Mouse (Mus musculus) midbrain, postnatal 0 days (tissue): ENCODE data around the gene Gimap5. TPM values are rescaled to one million over a fixed set of nuclear protein-coding genes. Genes with fewer than 3 reads are reported as not detected.

ENCODE experiments used
- ATAC-seq: fragments of 200-750 bp; cut with Nextera tagmentation; 2 replicates; pipeline ENCODE4 v1.8.0; 2017; ENCODE audit warnings: moderate number of reproducible peaks, mild to moderate bottlenecking, moderate TSS enrichment, moderate library complexity; ENCODE audit not compliant: low FRiP score
- DNase-seq: peaks from one replicate; pipeline ENCODE4 v3.0.0-alpha.2; 2015; ENCODE audit warnings: low spot score
- H3K27ac ChIP-seq: fragments of 300-500 bp; sonication (generic); 2 replicates; pipeline ENCODE4 v1.5.1; 2014; ENCODE audit warnings: low read depth, mild to moderate bottlenecking, low read length, mixed read lengths
- H3K27me3 ChIP-seq: fragments of 300-500 bp; sonication (generic); 2 replicates; pipeline ENCODE4 v1.6.1; 2014; ENCODE audit warnings: low read length, control low read depth, mixed read lengths; ENCODE audit not compliant: insufficient read depth
- H3K36me3 ChIP-seq: fragments of 300-500 bp; sonication (generic); 2 replicates; pipeline ENCODE4 v1.6.1; 2014; ENCODE audit warnings: low read length, control low read depth, mixed read lengths; ENCODE audit not compliant: insufficient read depth
- H3K4me1 ChIP-seq: fragments of 300-500 bp; sonication (generic); 2 replicates; pipeline ENCODE4 v1.6.1; 2014; ENCODE audit warnings: mild to moderate bottlenecking, control low read depth, antibody characterized with exemption, low read length, mixed read lengths; ENCODE audit not compliant: insufficient read depth
- H3K4me2 ChIP-seq: fragments of 300-500 bp; sonication (generic); 2 replicates; pipeline ENCODE4 v1.6.1; 2014; ENCODE audit warnings: low read depth, mild to moderate bottlenecking, low read length, mixed read lengths; ENCODE audit not compliant: poor library complexity, severe bottlenecking
- H3K4me3 ChIP-seq: fragments of 300-500 bp; sonication (generic); 2 replicates; pipeline ENCODE4 v1.5.1; 2014; ENCODE audit warnings: low read depth, mild to moderate bottlenecking, low read length, moderate library complexity
- H3K9ac ChIP-seq: fragments of 300-500 bp; sonication (generic); replicated peaks from 2 replicates; pipeline ENCODE4 v1.6.1; 2014; ENCODE audit warnings: mild to moderate bottlenecking, low read length, moderate library complexity, mixed read lengths; ENCODE audit not compliant: poor library complexity, severe bottlenecking
- H3K9me3 ChIP-seq: fragments of 300-500 bp; sonication (generic); 2 replicates; pipeline ENCODE4 v1.6.1; 2016; ENCODE audit warnings: low read length, control low read depth
- CTCF ChIP-seq: IDR thresholded peaks from 2 replicates; pipeline ENCODE4 v1.5.1; 2016; ENCODE audit warnings: antibody characterized with exemption, mild to moderate bottlenecking
- WGBS: fragments of 180-500 bp; shearing (Covaris S2); extraction: QIAGEN DNeasy Blood & Tissue Kit; methylation state at CpG from one replicate; pipeline ENCODE4 v1.1.7; 2014; 5-methylcytosine and 5-hydroxymethylcytosine counted together
- polyA plus RNA-seq: library from polyadenylated mRNA; unstranded; fragments of >200 nt; fragmentation: Nextera tagmentation; extraction: Ambion mirVana; gene quantifications from 2 replicates; pipeline ENCODE4 v1.2.1, GENCODE M21; 2015
- total RNA-seq: library from RNA; depleted of rRNA; stranded (reverse); fragments of >200 nt; gene quantifications from 2 replicates; pipeline ENCODE4 v1.2.3, GENCODE M21; 2014

Gene Gimap5
- total and polyA plus RNA-seq, 2 experiments from 2014 or later = 0.38 to 1.4 TPM

DNA sequence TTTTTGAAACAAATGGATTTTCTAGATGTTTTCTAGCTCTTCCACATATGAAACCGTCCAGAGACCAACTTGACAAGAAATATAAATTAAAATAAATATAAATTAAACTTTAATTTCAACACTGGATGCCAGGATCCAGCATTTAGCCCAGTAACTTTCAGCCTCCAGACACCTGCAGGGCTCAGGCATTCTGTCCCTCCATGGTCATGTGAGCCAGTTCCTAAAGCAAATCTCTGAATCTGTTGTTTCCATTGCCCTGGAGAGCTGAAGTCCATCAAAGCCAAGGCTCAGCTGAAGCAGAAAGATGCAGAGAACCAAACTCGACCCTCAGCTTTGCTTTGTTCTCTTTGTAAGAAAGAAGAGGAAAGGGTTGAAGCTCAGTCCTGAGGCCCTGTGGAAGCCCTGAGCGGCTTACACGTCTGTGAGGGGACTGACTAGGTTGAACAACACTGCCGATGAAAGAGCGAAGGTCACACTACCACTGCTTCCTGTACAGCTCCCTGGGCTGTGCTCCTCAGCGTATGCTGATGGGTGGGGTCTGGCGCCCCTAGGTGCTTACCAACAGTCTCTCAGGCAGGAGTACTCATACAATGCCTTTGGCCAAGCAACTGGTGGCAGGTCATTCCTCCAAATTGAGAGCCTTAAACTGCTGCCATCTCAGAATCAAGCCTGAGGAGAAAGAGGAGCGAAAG, 22.3 kb downstream of the Gimap5 start:
- DNase-seq = no peak
- Histone ChIP-seq H3K36me3 (no peaks in the 10 kb centered on the region), H3K27ac (no peak overlapping the region), H3K4me3 (no peak overlapping the region), H3K9me3 (no peaks in the 10 kb centered on the region), H3K4me2 (no peak overlapping the region), H3K9ac (no peak overlapping the region), H3K4me1 (no peaks in the 10 kb centered on the region), H3K27me3 (no peaks in the 10 kb centered on the region)
- no peak for TF ChIP-seq CTCF
- ATAC-seq = no peak
- 75% methylated on average over 9 of the region's 9 CpGs for WGBS

DNA sequence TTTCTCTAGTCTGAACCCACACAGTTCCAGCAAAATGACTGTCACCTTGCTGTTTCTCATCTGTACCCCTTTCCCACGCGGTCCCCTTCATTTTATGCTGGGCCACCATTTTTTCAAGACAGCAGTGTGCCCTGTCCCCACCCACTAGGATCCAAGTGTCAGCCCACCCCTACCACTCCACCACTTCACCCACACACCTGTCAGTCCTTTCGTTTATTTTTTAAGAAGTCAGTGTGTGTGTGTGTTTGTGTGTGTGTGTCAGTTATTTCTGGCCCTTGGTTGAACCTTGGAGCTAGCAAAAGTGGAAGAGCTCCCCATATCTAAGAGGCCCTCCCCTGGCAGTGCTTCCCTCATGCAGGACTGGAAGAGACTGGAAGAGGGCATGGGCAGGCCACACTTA, 22.9 kb downstream of the Gimap5 start:
- no peaks in the 10 kb centered on the region for H3K27me3 ChIP-seq
- 95% methylated on average over 3 of the region's 3 CpGs for WGBS
- no peaks in the 10 kb centered on the region for H3K36me3 ChIP-seq
- H3K4me2 ChIP-seq = no peak overlapping the region
- no peak for TF ChIP-seq CTCF
- ATAC-seq (no peak), DNase-seq (no peak)
- no peak overlapping the region for H3K27ac ChIP-seq
- H3K4me3 ChIP-seq = no peak overlapping the region
- no peaks in the 10 kb centered on the region for H3K4me1 ChIP-seq
- H3K9me3 ChIP-seq = no peaks in the 10 kb centered on the region
- H3K9ac ChIP-seq = no peak overlapping the region

DNA sequence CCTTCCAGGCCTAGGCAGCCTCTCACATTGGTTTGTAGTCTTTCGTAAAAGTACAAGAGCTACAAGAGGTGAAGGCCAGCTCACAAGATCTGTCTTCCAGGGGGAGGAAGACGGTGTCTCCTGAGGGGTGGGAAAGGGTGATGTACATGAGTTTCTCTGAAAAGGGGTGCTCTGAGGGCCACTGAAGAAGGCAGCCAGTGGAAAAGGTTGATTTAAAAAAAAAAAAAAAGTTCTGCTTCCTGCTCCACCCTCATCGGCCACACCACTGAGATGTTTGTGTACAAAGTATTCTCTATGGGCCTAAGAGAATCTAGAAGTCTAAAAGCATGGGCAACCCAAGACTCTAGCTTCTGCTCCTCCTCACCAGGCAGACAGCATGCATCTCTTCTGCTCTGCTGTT, 24.7 kb downstream of the Gimap5 start, which contains the start of gene Gimap3:
TSS of gene Gimap3 (minus strand) at position 156 of the 400 bp plus-strand sequence.
- Histone ChIP-seq H3K9me3 (no peaks in the 10 kb centered on the region), H3K4me1 (no peaks in the 10 kb centered on the region), H3K9ac (no peak within 1 kb of the TSS), H3K36me3 (no peaks in the 10 kb centered on the region), H3K27ac (no peak within 1 kb of the TSS), H3K27me3 (no peaks in the 10 kb centered on the region), H3K4me2 (no peak within 1 kb of the TSS), H3K4me3 (no peak within 1 kb of the TSS)
- DNase-seq (no peak), ATAC-seq (no peak)
- 91% methylated on average over 3 of the region's 3 CpGs for WGBS
- no peak for TF ChIP-seq CTCF

GRCm38 (mm10) chr6:48772030-48772429, 26.0 kb downstream of the Gimap5 start:
- H3K4me2 ChIP-seq = no peak overlapping the region
- ATAC-seq (no peak), DNase-seq (peak; percentile 80)
- no peak overlapping the region for H3K27ac ChIP-seq
- H3K9me3 ChIP-seq = no peaks in the 10 kb centered on the region
- 12% methylated on average over 8 of the region's 8 CpGs for WGBS
- H3K4me3 ChIP-seq = no peak overlapping the region
- H3K4me1 ChIP-seq = no peaks in the 10 kb centered on the region
- peak; percentile 87 for TF ChIP-seq CTCF
- H3K27me3 ChIP-seq = no peaks in the 10 kb centered on the region
- no peak overlapping the region for H3K9ac ChIP-seq
- no peaks in the 10 kb centered on the region for H3K36me3 ChIP-seq

- no peaks in the 10 kb centered on the region for H3K36me3 ChIP-seq
- no peak overlapping the region for H3K4me3 ChIP-seq
- no peak overlapping the region for H3K4me2 ChIP-seq
- no peaks in the 10 kb centered on the region for H3K27me3 ChIP-seq
- no peaks in the 10 kb centered on the region for H3K4me1 ChIP-seq
- H3K27ac ChIP-seq = no peak overlapping the region
- ATAC-seq (no peak), DNase-seq (no peak)
- no peak for TF ChIP-seq CTCF
- H3K9me3 ChIP-seq = no peaks in the 10 kb centered on the region
- 88% methylated on average over 1 of the region's 1 CpGs for WGBS
- H3K9ac ChIP-seq = no peak overlapping the region
Observed at GRCm38 (mm10) chr6:48784406-48784805, 38.4 kb downstream of the Gimap5 start.

DNA sequence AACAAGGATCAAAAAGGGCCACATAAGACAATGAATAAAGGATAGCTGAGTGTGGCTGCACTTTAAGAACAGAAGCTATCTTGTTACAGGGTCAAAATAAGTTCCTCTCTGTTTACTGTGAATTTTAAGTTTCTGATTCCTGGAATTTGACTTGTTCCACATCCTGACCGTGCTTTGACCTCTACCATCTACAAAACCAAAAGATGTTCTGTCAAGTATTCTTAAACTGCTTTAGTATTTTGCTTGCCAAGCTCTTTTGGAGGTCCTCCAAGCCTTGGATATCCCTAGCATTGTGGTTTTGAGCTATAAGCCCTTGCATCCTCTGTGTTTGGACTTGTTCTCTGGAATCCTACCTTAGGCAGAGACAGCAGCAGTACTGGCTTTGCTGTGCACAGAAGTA, 39.2 kb downstream of the Gimap5 start:
- TF ChIP-seq CTCF = no peak
- H3K36me3 ChIP-seq = no peaks in the 10 kb centered on the region
- peak; percentile 26 for DNase-seq
- no peak overlapping the region for H3K9ac ChIP-seq
- H3K27me3 ChIP-seq = no peaks in the 10 kb centered on the region
- no peak overlapping the region for H3K27ac ChIP-seq
- H3K4me2 ChIP-seq = no peak overlapping the region
- WGBS = 72% methylated on average over 1 of the region's 1 CpGs
- H3K4me3 ChIP-seq = no peak overlapping the region
- ATAC-seq = no peak
- no peaks in the 10 kb centered on the region for H3K9me3 ChIP-seq
- no peaks in the 10 kb centered on the region for H3K4me1 ChIP-seq
